Mouse (Mus musculus) stomach, postnatal 0 days (tissue): ENCODE measurements around the gene Lemd1. TPM values are rescaled to one million over a fixed set of nuclear protein-coding genes. Genes with fewer than 3 reads are reported as not detected.
A peak's percentile ranks its signal among the peaks of the same experiment; 100 is the strongest.
"Not testable (repeated sequence)": the region's sequence is repeated elsewhere in the genome, so short reads cannot be mapped to it uniquely, and the experiment has no call there.

Experiments used
- ATAC-seq: fragments of 200-750 bp; cut with Nextera tagmentation; 2 replicates; pipeline ENCODE4 v1.8.0; 2017; ENCODE audit not compliant: low FRiP score, low TSS enrichment
- DNase-seq: peaks from one replicate; pipeline ENCODE4 v3.0.0-alpha.2; 2016; ENCODE audit warnings: low spot score
- H3K27ac ChIP-seq: fragments of 300-500 bp; sonication (generic); replicated peaks from 2 replicates; pipeline ENCODE4 v1.5.1; 2014; ENCODE audit warnings: mild to moderate bottlenecking, control low read depth
- H3K27me3 ChIP-seq: fragments of 300-500 bp; sonication (generic); 2 replicates; pipeline ENCODE4 v1.6.1; 2014; ENCODE audit warnings: low read length; ENCODE audit not compliant: control insufficient read depth, insufficient read depth
- H3K36me3 ChIP-seq: fragments of 300-500 bp; sonication (generic); 2 replicates; pipeline ENCODE4 v1.6.1; 2014; ENCODE audit warnings: low read length, mixed read lengths; ENCODE audit not compliant: control insufficient read depth, insufficient read depth
- H3K4me1 ChIP-seq: fragments of 300-500 bp; sonication (generic); replicated peaks from 2 replicates; pipeline ENCODE4 v1.6.1; 2014; ENCODE audit warnings: antibody characterized with exemption; ENCODE audit not compliant: control insufficient read depth, insufficient read depth
- H3K4me2 ChIP-seq: fragments of 300-500 bp; sonication (generic); replicated peaks from 2 replicates; pipeline ENCODE4 v1.6.1; 2014; ENCODE audit warnings: low read depth, mild to moderate bottlenecking, control low read depth, moderate library complexity
- H3K4me3 ChIP-seq: fragments of 300-500 bp; sonication (generic); 2 replicates; pipeline ENCODE4 v1.5.1; 2014; ENCODE audit warnings: low read depth, low read length, control low read depth
- H3K9ac ChIP-seq: fragments of 300-500 bp; sonication (generic); 2 replicates; pipeline ENCODE4 v1.6.1; 2014; ENCODE audit warnings: mild to moderate bottlenecking, low read length, control low read depth, mixed read lengths
- H3K9me3 ChIP-seq: fragments of 300-500 bp; sonication (generic); 2 replicates; pipeline ENCODE4 v1.6.1; 2016; ENCODE audit warnings: low read length; ENCODE audit not compliant: control insufficient read depth
- CTCF ChIP-seq: IDR thresholded peaks from 2 replicates; pipeline ENCODE4 v1.5.1; 2016; ENCODE audit warnings: antibody characterized with exemption, low read depth, mild to moderate bottlenecking, moderate library complexity
- EP300 ChIP-seq: optimal IDR thresholded peaks from 2 replicates; pipeline ENCODE3; 2016; ENCODE audit warnings: antibody characterized with exemption
- WGBS: fragments of 180-500 bp; shearing (Covaris S2); extraction: QIAGEN DNeasy Blood & Tissue Kit; methylation state at CpG from one replicate; pipeline ENCODE4 v1.1.7; 2014; 5-methylcytosine and 5-hydroxymethylcytosine counted together
- polyA plus RNA-seq: library from polyadenylated mRNA; unstranded; fragments of >200 nt; fragmentation: Nextera tagmentation; extraction: Ambion mirVana; gene quantifications from 2 replicates; pipeline ENCODE4 v1.2.1, GENCODE M21; 2015

The Lemd1 gene
- polyA plus RNA-seq, 1 experiment from 2014 or later, result 0.30 TPM

GRCm38 (mm10) chr1:132159681-132160080, 31.6 kb upstream of the Lemd1 start:
- Histone ChIP-seq H3K4me3 (no peak overlapping the region), H3K27ac (no peak overlapping the region), H3K4me2 (no peak overlapping the region), H3K9ac (no peak overlapping the region), H3K9me3 (no peaks in the 10 kb centered on the region), H3K27me3 (0 out of 2 replicates have a peak, but pooled peaks cover 6% of the 10 kb centered on the region), H3K36me3 (no peaks in the 10 kb centered on the region), H3K4me1 (no peaks in the 10 kb centered on the region)
- no peak for TF ChIP-seq EP300
- no peak for TF ChIP-seq CTCF
- WGBS, result 62% methylated on average over 4 of the region's 4 CpGs
- ATAC-seq (no peak), DNase-seq (no peak)

DNA sequence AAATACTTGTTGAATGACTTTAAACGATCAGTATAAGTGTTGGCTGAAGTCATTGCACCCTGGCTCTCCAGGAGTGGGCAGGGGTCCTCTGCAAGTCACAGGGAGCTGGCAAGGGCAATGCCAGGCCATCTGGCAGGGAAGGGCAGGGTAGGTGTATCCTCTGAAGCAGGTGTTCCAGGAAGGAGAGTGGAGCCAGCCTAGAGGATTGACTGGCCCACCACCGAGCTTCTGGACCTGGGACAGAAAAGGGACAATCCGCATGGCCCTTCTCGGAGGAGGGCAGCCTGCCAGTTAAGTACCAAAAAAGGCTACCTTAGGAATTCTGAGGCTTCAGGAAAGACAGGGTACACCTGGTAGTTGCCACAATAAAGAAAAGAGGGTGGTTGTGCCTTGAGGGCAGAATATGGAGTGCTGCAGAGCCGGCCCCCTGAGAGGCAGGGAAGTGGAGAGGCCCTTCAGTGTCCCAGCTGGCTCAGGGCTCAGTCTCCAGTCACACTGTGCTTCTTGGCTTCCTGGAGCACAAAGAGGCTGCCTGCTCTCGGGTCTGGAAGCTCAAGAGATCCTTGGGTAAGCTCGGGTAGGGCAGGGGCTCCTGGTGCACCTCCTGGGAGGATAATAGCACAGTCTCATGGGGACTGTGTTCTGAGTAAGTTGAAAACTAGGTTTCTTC, 29.9 kb upstream of the Lemd1 start:
- no peak for DNase-seq
- H3K27ac ChIP-seq, result no peak overlapping the region
- no peak for TF ChIP-seq CTCF
- no peak for TF ChIP-seq EP300
- no peak for ATAC-seq
- 0 out of 2 replicates have a peak, but pooled peaks cover 6% of the 10 kb centered on the region for H3K27me3 ChIP-seq
- H3K9me3 ChIP-seq, result no peaks in the 10 kb centered on the region
- no peaks in the 10 kb centered on the region for H3K36me3 ChIP-seq
- no peak overlapping the region for H3K9ac ChIP-seq
- 52% methylated on average over 7 of the region's 7 CpGs for WGBS
- no peak overlapping the region for H3K4me3 ChIP-seq
- H3K4me1 ChIP-seq, result no peaks in the 10 kb centered on the region
- H3K4me2 ChIP-seq, result no peak overlapping the region

GRCm38 (mm10) chr1:132162618-132163017, 28.6 kb upstream of the Lemd1 start:
- not testable (repeated sequence) for H3K27ac ChIP-seq, H3K9me3 ChIP-seq, H3K4me1 ChIP-seq, H3K36me3 ChIP-seq, DNase-seq, ATAC-seq, H3K27me3 ChIP-seq, H3K4me2 ChIP-seq, H3K4me3 ChIP-seq, H3K9ac ChIP-seq
- 59% methylated on average over 9 of the region's 9 CpGs for WGBS
- TF ChIP-seq CTCF, result peak; percentile 55

- Histone ChIP-seq H3K4me1 (no peaks in the 10 kb centered on the region), H3K9ac (no peak overlapping the region), H3K27me3 (no peaks in the 10 kb centered on the region), H3K36me3 (no peaks in the 10 kb centered on the region), H3K27ac (no peak overlapping the region), H3K9me3 (no peaks in the 10 kb centered on the region), H3K4me3 (no peak overlapping the region), H3K4me2 (no peak overlapping the region)
- 29% methylated on average over 13 of the region's 13 CpGs for WGBS
- no peak for TF ChIP-seq EP300
- no peak for TF ChIP-seq CTCF
- DNase-seq (no peak), ATAC-seq (no peak)
Measured at GRCm38 (mm10) chr1:132164780-132165518, 26.3 kb upstream of the Lemd1 start.

- DNase-seq (no peak), ATAC-seq (no peak)
- TF ChIP-seq CTCF (peak; percentile 61), EP300 (no peak)
- no peaks in the 10 kb centered on the region for H3K27me3 ChIP-seq
- no peak overlapping the region for H3K4me3 ChIP-seq
- H3K4me2 ChIP-seq, result no peak overlapping the region
- H3K9me3 ChIP-seq, result no peaks in the 10 kb centered on the region
- WGBS, result 58% methylated on average over 3 of the region's 3 CpGs
- H3K36me3 ChIP-seq, result no peaks in the 10 kb centered on the region
- H3K4me1 ChIP-seq, result no peaks in the 10 kb centered on the region
- H3K27ac ChIP-seq, result no peak overlapping the region
- H3K9ac ChIP-seq, result no peak overlapping the region
Measured at GRCm38 (mm10) chr1:132165859-132166258, 25.4 kb upstream of the Lemd1 start.
